Mouse (Mus musculus) heart, embryonic 13.5 days (tissue): Measurements from ENCODE around the gene Slc9b1. TPM values are rescaled to one million over a fixed set of nuclear protein-coding genes. Genes with fewer than 3 reads are reported as not detected.

Experiments used
- ATAC-seq: fragments of 200-750 bp; cut with Nextera tagmentation; 2 replicates; pipeline ENCODE4 v1.8.0; 2017; ENCODE audit warnings: moderate TSS enrichment; ENCODE audit not compliant: insufficient number of reproducible peaks, low FRiP score, low TSS enrichment; ENCODE audit errors: extremely low read depth
- H3K27ac ChIP-seq: fragments of 300-500 bp; sonication (generic); replicated peaks from 2 replicates; pipeline ENCODE4 v1.5.1; 2015; ENCODE audit warnings: moderate library complexity, mild to moderate bottlenecking, inconsistent platforms
- H3K27me3 ChIP-seq: fragments of 300-500 bp; sonication (generic); replicated peaks from 2 replicates; pipeline ENCODE4 v1.6.1; 2015; ENCODE audit warnings: mild to moderate bottlenecking, inconsistent platforms
- H3K36me3 ChIP-seq: fragments of 300-500 bp; sonication (generic); 2 replicates; pipeline ENCODE4 v1.6.1; 2015; ENCODE audit warnings: mild to moderate bottlenecking, inconsistent platforms
- H3K4me1 ChIP-seq: fragments of 300-500 bp; sonication (generic); 2 replicates; pipeline ENCODE4 v1.6.1; 2015; ENCODE audit warnings: inconsistent platforms
- H3K4me2 ChIP-seq: fragments of 300-500 bp; sonication (generic); 2 replicates; pipeline ENCODE4 v1.6.1; 2015; ENCODE audit warnings: inconsistent platforms, mild to moderate bottlenecking, moderate library complexity
- H3K4me3 ChIP-seq: fragments of 300-500 bp; sonication (generic); 2 replicates; pipeline ENCODE4 v1.5.1; 2015; ENCODE audit warnings: moderate library complexity, mild to moderate bottlenecking, inconsistent platforms
- H3K9ac ChIP-seq: fragments of 300-500 bp; sonication (generic); 2 replicates; pipeline ENCODE4 v1.6.1; 2015; ENCODE audit warnings: inconsistent platforms, mild to moderate bottlenecking, moderate library complexity
- H3K9me3 ChIP-seq: fragments of 300-500 bp; sonication (generic); 2 replicates; pipeline ENCODE4 v1.6.1; 2016; ENCODE audit warnings: inconsistent platforms
- WGBS: fragments of 180-500 bp; shearing (Covaris S2); methylation state at CpG from one replicate; pipeline ENCODE4 v1.1.7; 2015; ENCODE audit warnings: mixed read lengths; 5-methylcytosine and 5-hydroxymethylcytosine counted together
- polyA plus RNA-seq: library from polyadenylated mRNA; unstranded; fragments of >200 nt; fragmentation: Nextera tagmentation; extraction: Ambion mirVana; gene quantifications from 2 replicates; pipeline ENCODE4 v1.2.1, GENCODE M21; 2015

Slc9b1 gene
- polyA plus RNA-seq, 1 experiment from 2014 or later, result not detected

GRCm38 (mm10) chr3:135393186-135393585 is 45.4 kb downstream of the Slc9b1 start:
- Histone ChIP-seq H3K9ac (no peak overlapping the region), H3K27ac (no peak overlapping the region), H3K4me1 (peaks cover 3% of the 10 kb centered on the region), H3K9me3 (no peaks in the 10 kb centered on the region), H3K4me2 (no peak overlapping the region), H3K4me3 (no peak overlapping the region), H3K27me3 (no peaks in the 10 kb centered on the region), H3K36me3 (no peaks in the 10 kb centered on the region)
- ATAC-seq, result no peak
- 46% methylated on average over 6 of the region's 6 CpGs for WGBS

GRCm38 (mm10) chr3:135395085-135395484 is 47.3 kb downstream of the Slc9b1 start:
- no peak overlapping the region for H3K4me3 ChIP-seq
- no peaks in the 10 kb centered on the region for H3K27me3 ChIP-seq
- H3K4me2 ChIP-seq, result no peak overlapping the region
- no peak overlapping the region for H3K27ac ChIP-seq
- H3K9ac ChIP-seq, result no peak overlapping the region
- peaks cover 3% of the 10 kb centered on the region for H3K4me1 ChIP-seq
- no peak for ATAC-seq
- 72% methylated on average over 5 of the region's 5 CpGs for WGBS
- no peaks in the 10 kb centered on the region for H3K36me3 ChIP-seq
- no peaks in the 10 kb centered on the region for H3K9me3 ChIP-seq

- Histone ChIP-seq H3K9me3 (no peaks in the 10 kb centered on the region), H3K36me3 (no peaks in the 10 kb centered on the region), H3K4me3 (no peak overlapping the region), H3K27ac (no peak overlapping the region), H3K27me3 (no peaks in the 10 kb centered on the region), H3K4me2 (no peak overlapping the region), H3K4me1 (peaks cover 3% of the 10 kb centered on the region), H3K9ac (no peak overlapping the region)
- no peak for ATAC-seq
- 65% methylated on average over 6 of the region's 6 CpGs for WGBS
These were observed 48.3 kb downstream of the Slc9b1 start for GRCm38 (mm10) chr3:135396081-135396480.

GRCm38 (mm10) chr3:135397112-135397511 is 49.3 kb downstream of the Slc9b1 start:
- Histone ChIP-seq H3K9me3 (no peaks in the 10 kb centered on the region), H3K27ac (no peak overlapping the region), H3K9ac (no peak overlapping the region), H3K36me3 (no peaks in the 10 kb centered on the region), H3K4me3 (no peak overlapping the region), H3K4me1 (peaks cover 9% of the 10 kb centered on the region), H3K4me2 (no peak overlapping the region), H3K27me3 (no peaks in the 10 kb centered on the region)
- ATAC-seq, result no peak

GRCm38 (mm10) chr3:135402201-135402658 is 54.4 kb downstream of the Slc9b1 start:
- Histone ChIP-seq H3K4me2 (peak overlapping the region; percentile 56), H3K27me3 (no peaks in the 10 kb centered on the region), H3K4me1 (peaks cover 18% of the 10 kb centered on the region), H3K36me3 (peaks cover 21% of the 10 kb centered on the region), H3K9me3 (no peaks in the 10 kb centered on the region), H3K27ac (peak overlapping the region; percentile 48; the same call in 1 of the 2 replicates), H3K9ac (0 out of 2 replicates have a peak overlapping the region, but pooled peaks have one; percentile 14), H3K4me3 (no peak overlapping the region; the same call in 1 of the 2 replicates)
- peak; percentile 28; the same call in 1 of the 2 replicates for ATAC-seq
- WGBS, result under 1% methylated on average over 10 of the region's 10 CpGs

- WGBS, result 86% methylated on average over 9 of the region's 9 CpGs
- H3K27ac ChIP-seq, result no peak overlapping the region
- peaks cover 23% of the 10 kb centered on the region for H3K36me3 ChIP-seq
- no peaks in the 10 kb centered on the region for H3K9me3 ChIP-seq
- H3K27me3 ChIP-seq, result no peaks in the 10 kb centered on the region
- H3K4me2 ChIP-seq, result no peak overlapping the region
- H3K9ac ChIP-seq, result 0 out of 2 replicates have a peak overlapping the region, but pooled peaks have one; percentile 55
- no peak for ATAC-seq
- H3K4me1 ChIP-seq, result peaks cover 18% of the 10 kb centered on the region
- H3K4me3 ChIP-seq, result no peak overlapping the region
These were observed 55.4 kb downstream of the Slc9b1 start for GRCm38 (mm10) chr3:135403211-135403610.

GRCm38 (mm10) chr3:135403856-135404255 is 56.0 kb downstream of the Slc9b1 start:
- no peak overlapping the region for H3K27ac ChIP-seq
- no peak for ATAC-seq
- WGBS, result 67% methylated on average over 5 of the region's 5 CpGs

GRCm38 (mm10) chr3:135404599-135404998 is 56.8 kb downstream of the Slc9b1 start:
- H3K36me3 ChIP-seq, result peaks cover 32% of the 10 kb centered on the region
- H3K4me3 ChIP-seq, result no peak overlapping the region
- H3K4me1 ChIP-seq, result peaks cover 18% of the 10 kb centered on the region
- H3K9ac ChIP-seq, result no peak overlapping the region
- H3K9me3 ChIP-seq, result no peaks in the 10 kb centered on the region
- no peak for ATAC-seq
- no peak overlapping the region for H3K4me2 ChIP-seq
- no peaks in the 10 kb centered on the region for H3K27me3 ChIP-seq
- no peak overlapping the region for H3K27ac ChIP-seq
- 76% methylated on average over 4 of the region's 4 CpGs for WGBS

More at GRCm38 (mm10) chr3:135403856-135404255, 56.0 kb downstream of the Slc9b1 start:
- H3K4me1 ChIP-seq, result peaks cover 18% of the 10 kb centered on the region
- no peak overlapping the region for H3K4me3 ChIP-seq
- no peak overlapping the region for H3K9ac ChIP-seq
- H3K27me3 ChIP-seq, result no peaks in the 10 kb centered on the region
- no peaks in the 10 kb centered on the region for H3K9me3 ChIP-seq
- H3K36me3 ChIP-seq, result peaks cover 27% of the 10 kb centered on the region
- no peak overlapping the region for H3K4me2 ChIP-seq

- Histone ChIP-seq H3K4me2 (no peak overlapping the region), H3K4me3 (no peak overlapping the region), H3K9ac (no peak overlapping the region), H3K9me3 (no peaks in the 10 kb centered on the region), H3K27me3 (no peaks in the 10 kb centered on the region), H3K4me1 (peaks cover 23% of the 10 kb centered on the region), H3K27ac (no peak overlapping the region), H3K36me3 (peaks cover 41% of the 10 kb centered on the region)
- no peak for ATAC-seq
- 52% methylated on average over 8 of the region's 9 CpGs for WGBS
These were observed 59.5 kb downstream of the Slc9b1 start for GRCm38 (mm10) chr3:135407351-135407750.

GRCm38 (mm10) chr3:135409219-135409618 is 61.4 kb downstream of the Slc9b1 start:
- Histone ChIP-seq H3K4me3 (no peak overlapping the region), H3K9me3 (no peaks in the 10 kb centered on the region), H3K27me3 (no peaks in the 10 kb centered on the region), H3K4me1 (peaks cover 29% of the 10 kb centered on the region), H3K27ac (no peak overlapping the region), H3K4me2 (no peak overlapping the region), H3K36me3 (peaks cover 41% of the 10 kb centered on the region), H3K9ac (no peak overlapping the region)
- 91% methylated on average over 5 of the region's 5 CpGs for WGBS
- no peak for ATAC-seq

- Histone ChIP-seq H3K4me3 (no peak overlapping the region), H3K9ac (no peak overlapping the region), H3K4me1 (peaks cover 35% of the 10 kb centered on the region), H3K27me3 (no peaks in the 10 kb centered on the region), H3K27ac (peak overlapping the region; percentile 8; the same call in 1 of the 2 replicates), H3K9me3 (no peaks in the 10 kb centered on the region), H3K36me3 (peaks cover 31% of the 10 kb centered on the region), H3K4me2 (0 out of 2 replicates have a peak overlapping the region, but pooled peaks have one; percentile 18)
- ATAC-seq, result no peak
- WGBS, result 62% methylated on average over 12 of the region's 12 CpGs
These were observed 63.2 kb downstream of the Slc9b1 start for GRCm38 (mm10) chr3:135411056-135411455.

- ATAC-seq, result peak; percentile 66; the same call in 1 of the 2 replicates
- Histone ChIP-seq H3K4me1 (peaks cover 35% of the 10 kb centered on the region), H3K4me2 (peak overlapping the region; percentile 53), H3K9me3 (no peaks in the 10 kb centered on the region), H3K36me3 (peaks cover 24% of the 10 kb centered on the region), H3K27ac (peak overlapping the region; percentile 66), H3K4me3 (peak overlapping the region; percentile 6; the same call in 1 of the 2 replicates), H3K9ac (0 out of 2 replicates have a peak overlapping the region, but pooled peaks have one; percentile 50), H3K27me3 (no peaks in the 10 kb centered on the region)
- 19% methylated on average over 9 of the region's 9 CpGs for WGBS
These were observed 64.0 kb downstream of the Slc9b1 start for GRCm38 (mm10) chr3:135411824-135412223.
